Mouse (Mus musculus) hindbrain, embryonic 16.5 days (tissue): ENCODE results near the gene Cd274. TPM values are rescaled to one million over a fixed set of nuclear protein-coding genes. Genes with fewer than 3 reads are reported as not detected.
"Not testable (repeated sequence)": the region's sequence is repeated elsewhere in the genome, so short reads cannot be mapped to it uniquely, and the experiment has no call there.

Experiments
- ATAC-seq: fragments of 200-750 bp; cut with Nextera tagmentation; 2 replicates; pipeline ENCODE4 v1.8.0; 2017; ENCODE audit warnings: moderate TSS enrichment, moderate library complexity
- H3K27ac ChIP-seq: fragments of 300-500 bp; sonication (generic); 2 replicates; pipeline ENCODE4 v1.5.1; 2014; ENCODE audit warnings: low read depth, mild to moderate bottlenecking, control low read depth, low read length, moderate library complexity
- H3K27me3 ChIP-seq: fragments of 300-500 bp; sonication (generic); replicated peaks from 2 replicates; pipeline ENCODE4 v1.6.1; 2014; ENCODE audit warnings: low read length; ENCODE audit not compliant: control insufficient read depth, insufficient read depth
- H3K36me3 ChIP-seq: fragments of 300-500 bp; sonication (generic); 2 replicates; pipeline ENCODE4 v1.6.1; 2014; ENCODE audit warnings: mild to moderate bottlenecking, low read length, moderate library complexity, mixed read lengths; ENCODE audit not compliant: control insufficient read depth, insufficient read depth
- H3K4me1 ChIP-seq: fragments of 300-500 bp; sonication (generic); 2 replicates; pipeline ENCODE4 v1.6.1; 2014; ENCODE audit warnings: low read depth, low read length; ENCODE audit not compliant: control insufficient read depth, insufficient read depth
- H3K4me2 ChIP-seq: fragments of 300-500 bp; sonication (generic); 2 replicates; pipeline ENCODE4 v1.6.1; 2014; ENCODE audit warnings: mild to moderate bottlenecking, low read length, control low read depth, moderate library complexity
- H3K4me3 ChIP-seq: fragments of 300-500 bp; sonication (generic); 2 replicates; pipeline ENCODE4 v1.5.1; 2014; ENCODE audit warnings: mild to moderate bottlenecking, low read length, control low read depth, moderate library complexity
- H3K9ac ChIP-seq: fragments of 300-500 bp; sonication (generic); 2 replicates; pipeline ENCODE4 v1.6.1; 2014; ENCODE audit warnings: low read depth, mild to moderate bottlenecking, control low read depth, low read length, moderate library complexity
- H3K9me3 ChIP-seq: fragments of 300-500 bp; sonication (generic); 2 replicates; pipeline ENCODE4 v1.6.1; 2014; ENCODE audit warnings: mild to moderate bottlenecking, low read length, moderate library complexity; ENCODE audit not compliant: control insufficient read depth
- WGBS: fragments of 180-500 bp; shearing (Covaris S2); extraction: QIAGEN DNeasy Blood & Tissue Kit; methylation state at CpG from one replicate; pipeline ENCODE4 v1.1.7; 2014; 5-methylcytosine and 5-hydroxymethylcytosine counted together
- polyA plus RNA-seq: library from polyadenylated mRNA; unstranded; fragments of >200 nt; fragmentation: Nextera tagmentation; extraction: Ambion mirVana; gene quantifications from 2 replicates; pipeline ENCODE4 v1.2.1, GENCODE M21; 2015

The Cd274 gene
- polyA plus RNA-seq, 1 experiment from 2014 or later: 0.56 TPM

DNA sequence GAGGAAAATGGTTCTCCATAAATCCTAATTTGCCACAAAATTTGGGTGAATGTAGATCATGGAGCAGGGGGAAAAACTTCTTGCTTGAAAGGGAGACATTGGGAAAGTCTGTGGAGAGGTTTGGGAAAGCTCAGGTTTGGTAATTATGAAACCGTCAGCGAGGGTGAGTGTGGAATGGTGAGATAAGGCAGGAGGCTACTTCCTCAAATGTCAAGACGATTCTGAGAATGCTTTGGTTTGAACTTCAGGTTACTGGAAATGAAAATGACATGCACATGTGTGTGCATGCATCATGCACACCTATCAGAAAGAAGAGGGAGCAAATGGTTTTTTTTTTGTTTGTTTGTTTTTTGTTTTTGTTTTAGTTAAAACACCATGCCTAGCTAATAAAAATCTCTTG, 33.2 kb downstream of the Cd274 start:
- no peak for ATAC-seq
- H3K9me3 ChIP-seq: peaks cover 4% of the 10 kb centered on the region
- H3K36me3 ChIP-seq: no peaks in the 10 kb centered on the region
- no peak overlapping the region for H3K9ac ChIP-seq
- H3K27me3 ChIP-seq: no peaks in the 10 kb centered on the region
- H3K4me3 ChIP-seq: no peak overlapping the region
- H3K4me1 ChIP-seq: peaks cover 3% of the 10 kb centered on the region; the same call in 1 of the 2 replicates
- WGBS: 93% methylated on average over 3 of the region's 3 CpGs
- no peak overlapping the region for H3K4me2 ChIP-seq
- H3K27ac ChIP-seq: no peak overlapping the region

- Histone ChIP-seq H3K36me3 (no peaks in the 10 kb centered on the region), H3K4me2 (no peak overlapping the region), H3K4me3 (no peak overlapping the region), H3K9ac (no peak overlapping the region), H3K9me3 (peaks cover 4% of the 10 kb centered on the region), H3K27me3 (no peaks in the 10 kb centered on the region), H3K27ac (no peak overlapping the region), H3K4me1 (peaks cover 3% of the 10 kb centered on the region; the same call in 1 of the 2 replicates)
- ATAC-seq: no peak
- 92% methylated on average over 4 of the region's 4 CpGs for WGBS
Measured at GRCm38 (mm10) chr19:29402621-29403020, 35.4 kb downstream of the Cd274 start.

- no peak for ATAC-seq
- H3K4me2 ChIP-seq: no peak overlapping the region
- peaks cover 3% of the 10 kb centered on the region; the same call in 1 of the 2 replicates for H3K4me1 ChIP-seq
- H3K4me3 ChIP-seq: no peak overlapping the region
- H3K27me3 ChIP-seq: no peaks in the 10 kb centered on the region
- peaks cover 3% of the 10 kb centered on the region for H3K9me3 ChIP-seq
- no peaks in the 10 kb centered on the region for H3K36me3 ChIP-seq
- H3K9ac ChIP-seq: no peak overlapping the region
- 93% methylated on average over 4 of the region's 4 CpGs for WGBS
- H3K27ac ChIP-seq: no peak overlapping the region
Measured at GRCm38 (mm10) chr19:29403251-29403650, 36.0 kb downstream of the Cd274 start.

DNA sequence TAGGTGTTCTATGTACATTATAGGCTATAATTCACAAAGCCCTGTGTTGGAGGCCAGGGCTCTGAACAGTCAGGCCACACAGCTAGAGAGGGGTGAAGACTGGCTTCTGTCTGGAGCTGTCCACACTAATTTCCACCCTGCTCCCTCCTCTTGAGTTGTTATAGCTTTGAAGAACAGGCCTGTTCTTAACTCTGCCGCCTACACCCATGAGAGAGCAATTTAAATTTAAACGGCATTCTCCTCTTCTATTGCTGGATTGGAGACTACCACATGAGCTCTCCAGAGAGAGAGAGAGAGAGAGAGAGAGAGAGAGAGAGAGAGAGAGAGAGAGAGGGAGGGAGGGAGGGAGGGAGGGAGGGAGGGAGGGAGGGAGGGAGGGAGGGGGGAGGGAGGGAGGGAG, 38.1 kb downstream of the Cd274 start:
- 52% methylated on average over 2 of the region's 2 CpGs for WGBS
- no peak for ATAC-seq
- H3K9me3 ChIP-seq: no peaks in the 10 kb centered on the region; the same call in 1 of the 2 replicates

DNA sequence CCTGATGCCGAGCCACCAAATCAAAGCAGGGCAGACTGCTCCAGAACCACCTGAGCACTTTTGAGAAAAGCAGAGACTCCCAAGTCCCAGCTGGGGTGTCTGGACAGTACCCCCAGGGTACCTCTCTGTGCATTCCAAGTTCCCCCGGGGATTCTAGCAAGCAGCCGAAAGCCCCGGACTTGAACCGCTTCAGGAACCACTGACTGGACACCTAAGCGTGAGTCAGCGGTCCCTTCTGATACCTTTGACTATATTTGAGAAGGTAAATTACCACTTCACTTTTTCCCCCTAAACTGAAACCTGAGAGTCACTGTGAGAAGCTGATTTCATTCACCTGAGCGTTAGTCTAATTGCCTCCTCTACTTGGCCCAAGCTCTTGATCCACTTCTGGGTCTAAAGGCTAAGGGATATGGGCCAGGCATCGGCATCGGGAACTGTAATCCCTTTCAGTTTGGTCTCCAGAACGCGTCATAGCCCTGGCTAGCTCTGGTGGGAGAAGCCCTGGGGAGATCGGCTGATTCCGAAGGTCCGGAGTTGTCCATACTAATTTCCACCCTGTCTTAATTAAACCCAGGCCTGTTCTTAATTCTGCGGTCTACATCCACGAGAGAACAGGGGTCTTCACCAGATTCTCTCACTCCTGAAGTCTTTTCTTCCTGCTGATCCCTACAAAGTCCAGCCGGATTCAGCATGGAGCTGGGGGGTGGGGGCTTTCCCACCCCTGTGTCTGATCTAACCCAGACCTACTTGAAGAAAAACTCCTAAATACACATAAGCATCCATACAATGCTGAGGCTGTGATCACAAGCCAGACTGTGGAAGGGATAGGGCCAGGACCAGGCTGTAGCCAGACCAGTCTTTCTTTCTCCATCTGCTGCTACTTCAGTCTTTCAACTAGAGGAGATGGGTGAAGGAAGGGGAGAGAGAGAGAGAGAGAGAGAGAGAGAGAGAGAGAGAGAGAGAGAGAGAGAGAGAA, 39.1 kb downstream of the Cd274 start:
- H3K9me3 ChIP-seq: no peaks in the 10 kb centered on the region
- H3K9ac ChIP-seq: no peak overlapping the region
- no peaks in the 10 kb centered on the region for H3K27me3 ChIP-seq
- H3K4me2 ChIP-seq: no peak overlapping the region
- no peak for ATAC-seq
- H3K36me3 ChIP-seq: no peaks in the 10 kb centered on the region
- no peak overlapping the region for H3K27ac ChIP-seq
- H3K4me1 ChIP-seq: peaks cover 3% of the 10 kb centered on the region; the same call in 1 of the 2 replicates
- 82% methylated on average over 18 of the region's 18 CpGs for WGBS
- no peak overlapping the region for H3K4me3 ChIP-seq

More for the DNA sequence above, 38.1 kb downstream of the Cd274 start:
- no peak overlapping the region for H3K4me2 ChIP-seq
- no peak overlapping the region for H3K4me3 ChIP-seq
- H3K9ac ChIP-seq: no peak overlapping the region
- no peak overlapping the region for H3K27ac ChIP-seq
- peaks cover 3% of the 10 kb centered on the region; the same call in 1 of the 2 replicates for H3K4me1 ChIP-seq
- no peaks in the 10 kb centered on the region for H3K27me3 ChIP-seq
- no peaks in the 10 kb centered on the region for H3K36me3 ChIP-seq

DNA sequence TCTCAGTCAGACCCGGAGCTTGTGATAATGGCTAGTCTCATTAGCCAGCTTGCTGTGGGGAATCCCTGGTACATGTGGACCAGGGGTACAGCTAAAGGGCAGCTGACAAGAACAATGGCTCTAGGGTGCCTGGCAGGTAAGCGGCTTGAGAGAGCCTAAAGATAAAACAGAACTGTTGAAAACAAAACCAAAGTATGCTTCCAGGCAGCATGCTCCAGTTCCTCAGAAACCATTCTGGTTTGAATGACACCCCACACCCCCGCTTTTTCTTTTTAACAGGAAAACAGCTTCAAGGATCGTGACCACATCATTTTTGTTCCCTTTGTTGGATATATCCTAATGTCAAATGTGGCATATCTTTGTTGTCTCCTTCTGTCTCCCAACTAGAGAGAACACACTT, 43.4 kb downstream of the Cd274 start, which contains the start of gene Pdcd1lg2:
Pdcd1lg2 (plus strand) TSS at position 301 of the 400 bp plus-strand sequence.
- ATAC-seq: no peak
- WGBS: 89% methylated on average over 4 of the region's 4 CpGs
- Histone ChIP-seq H3K9me3 (no peaks in the 10 kb centered on the region), H3K9ac (no peak within 1 kb of the TSS), H3K27me3 (no peaks in the 10 kb centered on the region), H3K4me1 (no peaks in the 10 kb centered on the region), H3K27ac (no peak within 1 kb of the TSS), H3K36me3 (no peaks in the 10 kb centered on the region), H3K4me3 (no peak within 1 kb of the TSS), H3K4me2 (no peak within 1 kb of the TSS)

DNA sequence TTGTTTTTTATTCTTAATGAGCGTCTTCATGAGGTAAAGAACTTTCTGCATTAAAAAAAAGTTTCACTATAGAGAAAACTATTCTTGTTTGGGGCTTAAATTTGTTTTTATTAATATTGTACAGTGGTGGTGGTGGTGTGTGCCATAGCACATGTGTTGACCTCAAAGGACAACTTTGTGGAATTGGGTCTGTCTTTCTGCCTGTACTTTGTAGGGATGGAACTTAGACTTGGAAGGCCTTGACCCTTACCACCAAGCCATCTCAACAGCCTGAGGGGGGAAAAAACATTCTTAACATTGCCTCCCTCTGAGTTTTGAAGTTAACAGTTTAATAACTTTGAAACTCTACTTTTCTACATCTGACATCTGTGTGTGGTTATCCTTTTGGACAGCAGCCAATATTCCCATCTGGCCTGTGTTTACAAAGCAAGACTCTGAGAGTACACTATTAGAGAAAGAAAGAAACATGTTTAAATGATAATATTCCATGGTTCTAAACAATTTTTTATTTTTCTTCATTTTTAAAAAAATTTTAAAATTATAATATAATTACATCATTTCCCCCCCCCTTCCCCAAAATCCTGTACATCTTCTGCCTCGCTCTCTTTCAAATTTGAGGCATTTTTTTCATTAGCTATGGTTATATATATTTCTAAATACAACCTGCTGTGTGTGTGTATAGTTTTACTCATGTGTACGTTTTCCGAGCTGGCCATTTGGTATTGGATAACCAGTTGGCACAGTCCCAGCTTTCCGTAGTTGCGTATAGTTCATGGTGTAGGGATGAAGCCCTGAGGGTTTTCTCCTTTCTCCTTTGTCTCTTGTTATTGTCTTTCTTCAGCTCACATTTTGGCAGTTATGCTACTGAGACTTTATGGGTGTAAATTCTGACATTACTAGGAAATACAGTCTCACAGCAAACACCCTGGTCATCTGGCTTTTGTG, 45.5 kb downstream of the Cd274 start:
- H3K4me2 ChIP-seq: no peak overlapping the region

DNA sequence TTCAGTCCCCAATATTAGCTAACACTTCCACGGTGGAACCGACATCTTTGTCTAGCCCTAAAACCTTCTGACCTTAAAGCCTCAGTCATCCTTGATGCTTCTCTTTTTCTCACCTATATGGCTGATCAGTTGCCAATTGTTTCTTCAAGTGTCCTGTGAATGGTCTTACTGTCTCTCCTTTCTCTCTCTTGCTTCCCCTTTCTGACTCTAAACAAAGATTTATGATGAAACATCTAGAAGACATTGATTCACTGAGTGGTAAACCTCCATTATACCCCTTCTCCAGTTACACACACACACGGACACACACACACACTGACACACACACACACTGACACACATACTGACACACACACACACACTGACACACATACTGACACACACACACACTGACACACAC, 47.3 kb downstream of the Cd274 start:
- Histone ChIP-seq H3K4me1 (no peaks in the 10 kb centered on the region), H3K36me3 (no peaks in the 10 kb centered on the region), H3K27me3 (no peaks in the 10 kb centered on the region), H3K27ac (no peak overlapping the region), H3K4me3 (no peak overlapping the region), H3K4me2 (no peak overlapping the region), H3K9ac (no peak overlapping the region), H3K9me3 (no peaks in the 10 kb centered on the region)
- no peak for ATAC-seq
- 91% methylated on average over 3 of the region's 3 CpGs for WGBS

More for the DNA sequence above, 45.5 kb downstream of the Cd274 start:
- no peaks in the 10 kb centered on the region for H3K36me3 ChIP-seq
- H3K4me3 ChIP-seq: no peak overlapping the region
- H3K27me3 ChIP-seq: no peaks in the 10 kb centered on the region
- 64% methylated on average over 6 of the region's 6 CpGs for WGBS
- H3K27ac ChIP-seq: no peak overlapping the region
- H3K9ac ChIP-seq: no peak overlapping the region
- no peaks in the 10 kb centered on the region for H3K4me1 ChIP-seq
- no peak for ATAC-seq
- no peaks in the 10 kb centered on the region for H3K9me3 ChIP-seq

- not testable (repeated sequence) for H3K27ac ChIP-seq, H3K9me3 ChIP-seq, H3K4me3 ChIP-seq, H3K36me3 ChIP-seq, H3K27me3 ChIP-seq, H3K9ac ChIP-seq, ATAC-seq, H3K4me1 ChIP-seq, H3K4me2 ChIP-seq
Measured at GRCm38 (mm10) chr19:29414917-29415316, 47.7 kb downstream of the Cd274 start.
